Mouse (Mus musculus): Measurements from ENCODE around the gene Man2c1.

- TF ChIP-seq CTCF (IDR thresholded peaks at IDR 0.05; ENCODE audit: low read depth, low read length) (no peak), POLR2AphosphoS5 (IDR thresholded peaks at IDR 0.05; ENCODE audit: insufficient replicate concordance, low read depth, low read length) (no peak), GATA1 (IDR thresholded peaks at IDR 0.05; ENCODE audit: borderline replicate concordance, low read length) (no peak)
These were observed 13.2 kb upstream of the Man2c1 start for GRCm38 (mm10) chr9:57117261-57117755.
